Mouse (Mus musculus): ENCODE measurements at regions not wholly inside any gene's neighbourhood (a gene's known extent, or its start where the extent isn't known, plus 50 kb on each side); places are given as distances from the start of the nearest gene placed in this dataset.
A peak's percentile ranks its signal among the peaks of the same experiment; 100 is the strongest.

DNA sequence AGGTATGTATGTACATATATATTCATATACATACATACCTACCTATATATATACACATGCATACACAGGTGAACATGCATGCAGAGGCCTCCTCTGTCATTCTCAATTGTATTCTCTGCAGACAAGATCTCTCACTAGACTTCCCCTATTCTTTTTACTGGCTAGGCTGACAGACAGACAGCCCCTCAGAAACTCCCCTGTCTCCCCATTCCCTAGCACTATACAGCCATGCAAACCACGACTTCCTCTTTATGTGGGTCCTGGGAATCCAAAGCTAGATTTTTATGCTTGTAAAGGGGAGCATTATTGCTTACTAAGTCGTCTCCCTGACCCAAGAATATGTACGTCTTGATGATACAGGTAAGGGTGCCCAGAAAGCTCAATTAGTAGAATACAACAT lies 86.9 kb downstream of the Fam124b start:
- no peak for DNase-seq

DNA sequence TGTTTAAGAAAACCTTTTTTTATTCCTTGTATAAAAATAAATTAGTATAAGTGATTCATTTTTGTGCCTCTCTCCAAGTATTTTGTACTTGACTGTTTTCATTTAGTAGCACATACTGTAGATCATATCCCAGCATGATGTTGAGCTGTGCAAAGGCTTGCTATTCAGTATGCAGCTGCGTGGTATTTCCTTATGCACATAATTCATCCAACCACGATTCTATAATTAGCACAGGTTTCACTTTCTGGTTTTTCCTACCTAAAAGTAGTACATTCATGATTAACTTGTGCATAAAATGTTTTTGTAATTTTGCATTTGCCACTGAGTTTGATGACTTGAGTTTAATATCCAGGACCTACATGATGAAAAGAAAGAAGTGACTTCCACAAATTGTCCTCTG lies 94.3 kb downstream of the Fam124b start:
- DNase-seq = peak; percentile 9

DNA sequence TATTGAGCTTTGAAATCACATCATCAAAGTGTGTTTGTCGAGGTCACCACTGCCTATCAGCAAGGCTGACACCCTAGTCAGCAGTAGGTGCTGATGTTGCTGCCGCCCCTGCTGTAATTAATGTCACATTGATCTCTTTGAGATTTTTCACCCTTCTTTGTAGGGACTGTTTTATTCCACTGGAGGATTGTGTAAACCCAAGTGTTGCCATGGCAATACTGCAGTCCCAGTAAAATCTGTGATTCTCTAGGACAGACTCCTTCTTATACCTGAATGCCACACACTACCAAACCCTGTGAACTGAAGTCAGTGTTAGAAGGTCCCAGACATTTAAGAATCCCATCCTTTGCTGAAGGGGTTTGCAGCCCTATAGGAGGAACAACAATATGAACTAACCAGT lies 102.4 kb downstream of the Fam124b start:
- DNase-seq = no peak

- no peak for DNase-seq
Observed at GRCm38 (mm10) chr1:80107747-80108476, 110.4 kb downstream of the Fam124b start.

DNA sequence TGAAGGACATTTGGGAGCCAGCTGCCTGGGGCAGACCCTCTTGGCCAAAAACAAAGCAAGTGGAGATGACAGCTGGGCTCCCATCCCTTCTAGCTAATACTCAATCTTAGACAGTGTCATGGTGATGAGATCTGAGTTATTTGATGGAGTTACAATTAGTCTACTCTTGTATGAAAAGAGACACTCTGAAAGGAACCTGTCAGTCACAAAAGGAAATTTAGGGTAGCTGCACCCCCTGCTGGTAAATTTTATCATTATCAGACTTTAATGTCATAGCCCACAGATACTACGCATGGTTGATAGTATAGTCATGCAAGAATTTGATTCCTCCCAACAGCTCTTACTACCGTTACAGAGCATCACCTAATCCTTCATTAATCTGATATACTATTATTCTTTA lies 112.0 kb downstream of the Fam124b start:
- peak; percentile 15 for DNase-seq

DNA sequence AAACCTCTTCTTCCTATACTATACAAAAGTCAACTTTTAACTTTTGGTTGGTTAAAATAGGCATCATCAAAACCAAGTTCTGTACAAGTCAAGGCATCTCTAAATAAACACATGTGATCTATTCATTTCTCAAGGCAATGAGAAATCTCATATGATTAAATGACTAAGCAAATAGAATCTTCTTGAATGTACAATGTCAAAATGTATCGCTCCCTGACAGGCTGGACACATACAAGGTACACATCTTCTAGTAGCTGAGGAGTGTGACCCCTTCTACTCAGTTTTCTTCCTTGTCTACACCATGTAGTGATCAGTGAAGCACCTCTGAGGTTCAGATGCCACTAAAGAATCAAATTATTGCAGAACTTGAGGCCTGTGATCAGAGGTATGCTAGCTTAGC lies 120.0 kb downstream of the Fam124b start:
- DNase-seq = no peak

DNA sequence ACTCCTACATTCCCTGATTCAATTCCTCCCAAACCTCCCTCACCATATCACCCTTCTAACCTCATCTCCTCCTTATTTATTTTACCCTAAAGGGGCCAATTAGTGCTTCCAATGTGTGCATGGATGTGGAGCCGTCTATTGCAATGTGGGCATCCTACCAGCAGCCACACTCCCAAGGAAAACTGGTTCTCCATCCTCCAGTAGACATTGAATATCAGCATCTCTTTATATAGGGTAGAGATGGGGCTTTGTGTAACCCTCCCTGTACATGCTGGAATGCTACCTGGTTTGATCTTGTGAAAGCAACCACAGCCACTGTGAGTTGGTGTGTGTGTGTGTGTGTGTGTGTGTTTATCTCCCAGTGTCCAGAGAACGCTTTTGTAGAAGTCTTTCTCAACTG lies 126.5 kb downstream of the Fam124b start:
- no peak for DNase-seq

- peak; percentile 14 for DNase-seq
Observed at GRCm38 (mm10) chr1:80091350-80091749, 126.9 kb downstream of the Fam124b start.

- DNase-seq = no peak
Observed at GRCm38 (mm10) chr1:80088651-80089050, 129.6 kb downstream of the Fam124b start.

DNA sequence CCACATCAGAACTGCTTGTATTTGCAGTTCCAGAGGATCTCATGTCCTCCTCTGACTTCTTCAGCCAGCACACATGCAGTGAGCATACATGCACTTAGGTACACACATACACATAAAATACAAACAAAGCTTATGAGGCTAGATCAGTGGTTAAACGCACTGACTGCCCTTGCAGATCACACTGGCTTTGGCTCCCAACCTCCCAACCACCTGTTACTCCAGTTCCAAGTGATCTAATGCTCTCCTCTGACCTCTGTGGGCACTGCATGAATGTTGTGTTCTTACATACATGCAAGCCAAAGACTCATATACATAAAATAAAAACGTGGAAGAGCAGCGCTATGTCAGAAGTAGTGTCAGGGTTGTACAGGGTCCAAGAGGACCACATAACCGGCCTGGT lies 141.9 kb downstream of the Fam124b start:
- DNase-seq = no peak

GRCm38 (mm10) chr1:80074376-80074775 lies 143.9 kb downstream of the Fam124b start:
- peak; percentile 6 for DNase-seq

DNA sequence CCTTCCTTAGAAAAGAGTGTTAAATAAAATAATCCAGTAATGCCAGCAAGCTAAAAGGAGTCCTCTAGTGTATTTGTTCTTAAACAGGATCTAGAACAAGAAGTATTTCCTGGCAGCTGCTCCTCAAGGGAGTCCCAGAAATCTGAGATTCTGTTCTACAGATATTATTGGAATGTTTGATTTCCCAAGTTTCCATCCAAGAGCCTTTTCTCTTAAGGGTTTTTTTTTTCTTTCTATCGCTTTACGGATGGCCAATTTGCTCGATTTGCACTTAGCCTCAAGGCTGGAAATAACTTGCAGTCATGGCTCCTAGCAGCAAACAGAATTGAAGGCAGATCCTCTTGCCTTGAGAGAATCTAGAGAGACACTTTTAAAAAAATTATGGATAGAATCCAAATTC lies 144.3 kb downstream of the Fam124b start:
- peak; percentile 8 for DNase-seq

- DNase-seq = no peak
Observed at GRCm38 (mm10) chr1:80069141-80069540, 149.1 kb downstream of the Fam124b start.

GRCm38 (mm10) chr1:80062121-80062520 lies 156.2 kb downstream of the Fam124b start:
- DNase-seq = no peak

- no peak for DNase-seq
Observed at GRCm38 (mm10) chr1:80061632-80062031, 156.6 kb downstream of the Fam124b start.

GRCm38 (mm10) chr1:80045141-80045540 lies 173.1 kb downstream of the Fam124b start:
- no peak for DNase-seq

- DNase-seq = no peak
Observed at GRCm38 (mm10) chr1:80040409-80040808, 177.9 kb downstream of the Fam124b start.

GRCm38 (mm10) chr1:80039891-80040290 lies 178.4 kb downstream of the Fam124b start:
- no peak for DNase-seq

DNA sequence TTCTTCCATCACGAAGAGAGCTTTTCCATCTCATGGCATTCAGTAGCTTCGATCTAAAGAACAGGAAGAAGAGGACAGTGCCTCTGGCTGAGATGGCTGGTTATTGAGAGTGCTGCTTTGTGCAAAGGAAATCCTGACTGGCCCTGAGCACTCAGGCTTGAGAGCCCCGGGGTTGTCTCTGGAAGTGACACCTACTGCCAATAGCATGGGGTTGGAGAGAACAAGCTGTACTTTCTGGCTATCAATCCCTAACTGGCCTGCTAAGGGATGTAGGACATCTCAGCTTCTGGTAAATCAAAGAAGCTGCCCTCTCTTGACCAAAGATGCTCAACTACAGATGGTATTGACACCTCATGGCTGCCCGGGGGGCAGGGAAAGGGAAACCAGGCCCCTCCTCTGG lies 178.2 kb upstream of the Serpine2 start:
- no peak for DNase-seq

GRCm38 (mm10) chr1:80038059-80038458 lies 177.1 kb upstream of the Serpine2 start:
- no peak for DNase-seq

GRCm38 (mm10) chr1:80036436-80036835 lies 175.5 kb upstream of the Serpine2 start:
- DNase-seq = no peak

DNA sequence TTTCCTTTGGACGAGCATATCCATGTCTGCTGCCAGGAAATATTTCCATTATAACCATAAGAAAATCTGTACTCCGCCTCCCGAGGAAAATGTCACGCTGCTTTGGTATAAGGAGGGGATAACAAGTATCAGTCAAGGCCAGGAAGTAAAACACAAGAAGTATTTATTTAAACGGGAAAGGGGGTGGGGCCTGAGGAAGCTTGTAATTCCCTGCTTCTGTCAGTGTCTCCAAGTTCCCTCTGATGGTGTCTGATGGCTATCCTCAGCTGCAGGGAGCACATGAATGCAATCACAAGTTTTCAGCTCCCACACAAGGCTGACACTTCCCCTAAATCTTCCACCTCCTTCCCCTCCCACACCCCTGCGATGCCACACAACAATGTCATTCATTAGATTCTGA lies 172.5 kb upstream of the Serpine2 start:
- DNase-seq = no peak

DNA sequence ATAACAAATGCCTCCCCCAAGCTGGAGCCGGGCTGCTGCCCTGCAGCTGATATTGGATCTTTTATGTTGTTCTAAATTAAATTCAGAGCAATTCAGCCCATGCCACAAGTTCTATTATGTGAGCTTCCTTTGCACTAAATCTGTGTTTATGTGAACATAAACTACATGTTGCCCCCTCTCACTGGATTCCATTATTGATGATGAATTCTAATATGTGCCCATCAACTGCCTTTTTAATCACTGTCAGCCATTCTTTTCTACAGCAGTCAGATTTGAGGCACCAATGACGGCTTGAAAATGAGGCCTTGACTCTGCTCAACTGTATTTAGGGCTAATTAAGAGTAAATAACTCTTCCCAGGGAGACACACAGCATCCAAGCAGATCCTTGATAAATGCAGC lies 172.1 kb upstream of the Serpine2 start:
- no peak for DNase-seq

DNA sequence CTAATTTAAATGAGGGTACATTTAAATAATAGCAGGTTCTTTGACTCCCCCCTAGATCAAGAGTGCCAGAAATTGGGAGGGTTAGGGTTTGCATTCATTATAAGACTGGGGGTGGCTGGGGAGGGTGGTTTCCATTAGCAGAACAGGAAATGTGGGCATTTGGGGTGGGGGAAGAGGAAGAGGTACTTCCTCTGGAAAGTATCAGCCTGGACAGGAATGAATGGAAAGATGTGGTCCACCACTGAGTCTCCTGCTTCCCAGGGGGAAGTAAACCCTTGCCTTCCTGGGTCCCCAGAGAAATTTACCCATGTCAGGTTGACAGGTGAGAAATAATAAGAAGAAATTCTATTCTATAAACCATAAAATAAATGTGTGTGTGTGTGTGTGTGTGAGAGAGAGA lies 171.5 kb upstream of the Serpine2 start:
- no peak for DNase-seq

DNA sequence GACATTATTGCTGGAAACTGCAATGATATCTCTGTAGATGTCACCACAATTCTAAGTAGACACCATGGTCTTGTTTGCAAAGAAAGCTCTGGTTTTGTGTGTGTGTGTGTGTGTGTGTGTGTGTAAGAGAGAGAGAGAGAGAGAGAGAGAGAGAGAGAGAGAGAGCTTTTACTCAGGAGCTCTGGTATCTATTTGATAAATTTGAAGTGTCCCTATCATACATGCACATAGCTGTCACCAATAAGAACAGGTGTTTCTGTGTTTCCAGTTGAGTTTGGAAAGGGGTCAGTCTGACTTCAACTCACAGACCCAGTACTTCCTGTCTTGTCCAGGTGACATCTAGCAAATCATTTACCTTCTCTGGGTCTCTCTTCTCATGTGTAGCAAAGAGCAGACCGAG lies 169.7 kb upstream of the Serpine2 start:
- DNase-seq = no peak

Data from right cerebral cortex, adult 18-20 months (tissue).